Mouse (Mus musculus): ENCODE data around the gene Pogz.

DNA sequence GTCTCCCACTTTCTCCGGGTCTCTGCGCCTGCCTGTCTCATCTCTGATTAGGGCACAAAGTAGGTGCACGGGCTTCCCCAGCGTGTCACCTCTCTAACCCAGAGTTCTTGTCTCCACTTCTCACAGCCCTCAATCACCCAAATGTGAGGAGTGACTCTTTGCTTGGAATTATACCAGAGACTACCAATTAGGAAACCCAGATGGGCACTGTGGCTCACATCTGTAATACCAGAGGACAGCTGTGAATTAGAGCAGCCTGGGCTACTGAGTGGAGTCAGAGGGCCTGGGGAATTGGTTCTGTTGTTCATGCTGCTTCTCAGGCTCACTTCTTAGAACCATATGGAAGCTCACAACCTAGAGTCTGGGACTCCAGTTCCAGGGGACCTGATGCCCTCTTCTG lies 32.4 kb upstream of the Pogz start:
- no peak for TF ChIP-seq CTCF (IDR thresholded peaks at IDR 0.05; ENCODE audit: insufficient read depth, low read length)
- TF ChIP-seq POLR2A (IDR thresholded peaks at IDR 0.05; ENCODE audit: borderline replicate concordance, extremely low read depth, low read depth, low read length), result no peak

Data from lung, adult 2 months (tissue).